Mouse (Mus musculus) urinary bladder, postnatal 4 days (tissue): ENCODE measurements around the gene Nkd2.

Source experiments
- DNase-seq, 2 experiments: peaks; one replicate each; pipeline ENCODE4 v3.0.0; 2021 to 2022; ENCODE audit warnings: low spot score in 2 of 2

The Nkd2 gene

GRCm38 (mm10) chr13:73818921-73819320 lies 28.5 kb downstream of the Nkd2 start:
- DNase-seq: no peak

- no peak for DNase-seq
Observed at GRCm38 (mm10) chr13:73816338-73816737, 31.1 kb downstream of the Nkd2 start.

DNA sequence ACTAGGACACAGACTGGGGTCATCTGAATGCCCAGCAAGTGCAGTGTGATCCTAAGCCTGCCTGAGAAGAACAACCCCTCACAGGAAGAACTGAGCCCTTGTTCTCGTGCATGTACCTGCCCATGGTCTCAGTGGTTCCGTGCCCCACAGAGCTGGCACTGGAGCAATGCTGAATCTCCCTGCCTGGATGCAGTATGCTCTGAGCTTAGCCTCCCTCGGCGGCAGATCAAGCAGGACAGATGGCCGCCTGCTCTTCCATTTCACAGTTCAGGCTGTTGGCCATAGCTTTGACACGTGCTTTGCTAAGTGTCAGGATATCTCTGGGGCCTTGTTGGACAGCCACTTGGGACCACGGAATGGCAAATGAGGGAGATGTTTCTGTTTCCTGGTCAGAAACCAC lies 33.2 kb downstream of the Nkd2 start:
- DNase-seq: no peak

DNA sequence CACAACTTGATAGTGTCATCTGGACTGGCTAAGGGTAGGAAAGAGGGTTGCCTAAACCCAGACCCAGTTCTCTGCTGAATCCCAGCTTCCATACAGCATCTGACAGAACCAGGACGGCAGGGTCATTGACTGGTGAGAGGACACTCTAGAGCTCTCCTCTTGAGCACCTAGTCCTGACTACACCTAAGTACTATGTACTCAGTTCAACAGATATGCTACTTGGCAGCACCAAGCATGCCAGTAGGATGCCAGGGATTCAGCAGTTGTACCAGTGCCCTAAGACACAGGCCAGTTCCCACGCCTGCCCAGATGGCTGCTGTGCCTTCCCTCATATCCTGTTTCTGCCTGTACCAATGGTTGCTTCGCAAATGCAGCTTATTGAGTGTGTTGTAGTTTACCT lies 34.5 kb downstream of the Nkd2 start:
- DNase-seq: no peak

GRCm38 (mm10) chr13:73804914-73805313 lies 42.5 kb downstream of the Nkd2 start:
- no peak for DNase-seq

GRCm38 (mm10) chr13:73803450-73804178 lies 43.8 kb downstream of the Nkd2 start:
- peak in 1 of 2 experiments; percentile 56 for DNase-seq

DNA sequence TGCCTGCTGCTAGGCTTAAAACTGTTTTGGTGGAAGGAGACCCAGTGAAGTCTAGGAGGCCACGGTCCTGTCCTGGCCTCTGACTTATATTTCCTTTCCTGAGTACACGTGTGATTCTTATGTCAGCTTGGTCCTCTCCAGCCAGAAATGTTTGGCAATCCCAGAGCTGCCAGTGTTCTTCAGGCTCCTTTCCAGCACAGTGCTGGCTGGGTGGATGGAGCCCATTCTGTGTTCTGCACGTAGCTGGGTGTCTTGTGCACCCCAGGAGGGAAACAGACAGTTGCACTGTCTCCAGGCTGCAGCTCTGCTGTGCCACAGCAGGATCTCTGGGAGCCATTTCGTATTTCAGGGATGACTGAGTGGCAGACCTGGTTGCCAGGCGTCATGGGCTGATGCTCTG lies 48.3 kb downstream of the Nkd2 start:
- DNase-seq: no peak

DNA sequence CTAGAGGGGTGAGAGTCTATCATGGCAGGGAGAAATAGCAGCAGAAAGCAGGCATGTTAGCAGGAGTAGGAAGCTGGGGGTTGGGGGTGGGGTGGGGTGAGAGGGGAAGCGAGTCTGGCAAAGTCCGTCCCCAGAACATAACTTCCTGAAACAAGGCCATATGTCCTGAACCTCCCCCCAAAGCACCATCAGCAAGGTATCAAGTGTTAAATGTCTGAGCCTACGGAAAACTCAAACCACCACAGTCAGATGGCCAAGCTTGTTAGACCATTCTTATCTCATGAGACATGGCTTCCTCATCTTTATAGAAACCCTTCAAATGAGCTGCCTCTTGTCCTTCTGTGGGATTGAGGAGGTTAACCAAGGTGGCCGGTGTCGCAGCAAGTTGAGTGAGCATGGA lies 54.3 kb downstream of the Nkd2 start:
- no peak for DNase-seq

DNA sequence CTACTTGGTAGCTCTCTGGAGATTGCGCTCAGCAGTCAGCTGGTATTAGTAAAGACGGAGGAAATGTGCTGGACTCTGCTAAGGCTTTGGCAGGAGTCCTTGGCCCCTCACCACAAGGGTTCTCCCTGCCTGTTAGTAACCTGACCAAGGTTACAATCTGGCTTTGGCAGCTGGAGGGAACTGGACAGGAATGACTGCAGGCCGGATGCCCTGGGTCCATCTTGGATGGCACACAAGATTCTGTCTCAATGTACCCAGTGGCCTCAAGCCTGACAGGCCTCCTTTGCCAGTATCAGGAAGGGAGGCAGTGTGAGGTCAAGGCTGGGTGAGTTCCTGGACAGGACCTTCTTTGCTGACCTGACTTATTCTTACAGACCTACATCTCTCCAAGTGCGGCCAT lies 55.3 kb downstream of the Nkd2 start:
- no peak for DNase-seq

DNA sequence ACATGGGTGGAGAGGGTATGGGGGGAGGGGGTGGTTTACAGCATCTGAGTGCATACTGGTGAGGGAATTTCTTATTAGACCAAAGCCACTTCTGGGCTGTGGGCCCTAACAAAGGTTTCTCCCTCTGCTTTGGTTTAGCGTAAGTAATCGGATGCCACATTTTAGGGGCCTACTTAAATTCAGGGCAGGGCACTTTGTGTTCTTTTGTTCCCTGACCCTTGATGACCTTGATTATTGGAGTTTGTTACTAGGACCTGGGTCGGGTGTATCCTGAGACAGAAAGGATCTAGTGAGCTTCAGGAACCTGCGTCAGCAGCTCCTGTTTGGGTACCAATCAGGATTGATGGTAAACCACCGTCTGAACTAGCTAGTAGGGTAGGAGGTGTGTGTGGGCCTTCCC lies 64.9 kb downstream of the Nkd2 start:
- no peak for DNase-seq

- no peak for DNase-seq
Observed at GRCm38 (mm10) chr13:73777578-73777977, 69.9 kb downstream of the Nkd2 start.

- no peak for DNase-seq
Observed at GRCm38 (mm10) chr13:73775786-73776185, 71.6 kb downstream of the Nkd2 start.

- DNase-seq: peak in 1 of 2 experiments; percentile 65
Observed at GRCm38 (mm10) chr13:73773519-73774205, 73.8 kb downstream of the Nkd2 start.

DNA sequence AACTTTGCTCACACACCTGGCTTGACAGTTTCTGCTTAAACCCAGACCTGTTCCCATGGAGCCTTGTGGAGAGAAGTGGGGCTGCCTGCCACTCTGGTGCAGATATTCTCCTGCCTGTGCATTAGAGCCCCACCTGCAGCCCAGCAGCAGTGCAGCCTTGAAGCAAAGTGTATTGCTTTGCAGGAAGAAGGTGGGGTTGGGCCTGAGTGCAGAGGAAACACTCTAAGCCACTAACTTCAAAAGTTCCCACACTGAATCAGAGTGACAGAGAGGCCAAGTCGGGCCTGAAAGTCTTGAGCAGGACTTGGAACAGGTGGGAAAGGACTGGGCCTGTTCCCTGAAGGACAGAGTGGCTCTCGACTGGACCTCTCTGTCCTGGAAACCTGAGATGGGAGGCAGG lies 74.8 kb downstream of the Nkd2 start:
- DNase-seq: peak in 1 of 2 experiments; percentile 54

- DNase-seq: no peak
Observed at GRCm38 (mm10) chr13:73771131-73771530, 76.3 kb downstream of the Nkd2 start.

DNA sequence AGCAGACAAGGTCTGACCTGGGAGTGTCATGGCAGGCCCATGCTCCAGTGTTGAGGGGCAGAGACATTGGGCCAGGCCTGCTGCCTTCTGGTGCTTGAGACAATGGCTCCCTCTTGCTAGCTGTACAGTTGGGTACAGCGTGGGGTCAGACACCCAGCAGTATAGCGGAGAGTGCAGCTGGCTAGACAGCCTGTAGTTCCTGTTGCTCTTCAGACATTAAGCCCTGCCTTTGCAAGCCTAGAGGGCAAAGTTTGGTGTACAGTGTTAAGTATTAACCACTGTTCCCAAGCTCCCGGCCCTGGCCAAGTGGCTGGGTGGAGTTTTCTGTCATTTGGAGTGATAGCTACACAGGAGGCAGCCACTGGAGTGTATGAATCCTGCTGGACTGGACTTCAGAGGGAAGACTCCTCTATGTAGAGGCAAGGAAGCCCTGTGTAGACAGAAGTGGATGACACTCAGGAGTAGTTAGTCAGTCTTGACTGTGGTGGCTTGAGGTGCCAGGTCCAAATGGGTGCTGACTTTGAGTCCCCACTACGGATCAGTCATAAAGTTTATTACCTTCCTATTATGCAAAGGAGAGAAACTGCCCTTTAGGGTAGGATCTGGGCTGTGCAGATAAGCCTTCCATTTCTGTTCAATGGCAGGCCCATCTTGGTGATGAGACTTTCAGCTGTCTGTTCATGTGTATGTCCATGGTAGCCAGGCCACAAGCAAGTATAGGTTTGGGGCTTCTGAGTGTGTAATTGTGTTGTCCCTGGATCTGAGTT lies 77.3 kb downstream of the Nkd2 start:
- DNase-seq: no peak
